In genomic region chr1:57376806-57377205, GRCm38 (mm10) we compare ENCODE assay signal across 8 mouse cellular contexts. TPM values are rescaled to one million over a fixed set of nuclear protein-coding genes. Genes with fewer than 3 reads are reported as not detected.
DNase-seq lines count a peak whose midpoint lies in the region; ATAC-seq and TF ChIP-seq lines count a peak whose summit lies in the region.

No protein-coding gene starts in this region.

- no peak for ATAC-seq in heart, postnatal 0 days (ENCODE audit: insufficient read depth, low read depth)
- peak; percentile 4 for ATAC-seq in inflammation-experienced regulatory T-cells, adult 6 months
- ATAC-seq in midbrain, embryonic 15.5 days (replicated peaks), result no peak

- TF ChIP-seq EP300 in heart, postnatal 0 days (IDR thresholded peaks at IDR 0.05; ENCODE audit: low read depth), result no peak

- H3K36me3 ChIP-seq in heart, postnatal 0 days (replicated peaks; ENCODE audit: control insufficient read depth, insufficient read depth, low read length), result no peaks in the 10 kb centered on the region
- H3K36me3 ChIP-seq in midbrain, embryonic 15.5 days (replicated peaks), result no peaks in the 10 kb centered on the region

- H3K4me3 ChIP-seq in heart, postnatal 0 days (ENCODE audit: low read depth, low read length), result peak overlapping the region; percentile 94
- no peak overlapping the region for H3K4me3 ChIP-seq in midbrain, embryonic 15.5 days

- H3K9me3 ChIP-seq in heart, postnatal 0 days (replicated peaks; ENCODE audit: control insufficient read depth, low read length), result no peaks in the 10 kb centered on the region
- H3K9me3 ChIP-seq in midbrain, embryonic 15.5 days, result no peaks in the 10 kb centered on the region

- 0 out of 2 replicates have a peak overlapping the region, but pooled peaks have one; percentile 71 for H3K9ac ChIP-seq in heart, postnatal 0 days (replicated peaks; ENCODE audit: low read depth, low read length)
- H3K9ac ChIP-seq in midbrain, embryonic 15.5 days, result no peak overlapping the region

- no peak overlapping the region for H3K27ac ChIP-seq in heart, postnatal 0 days (ENCODE audit: low read depth)
- no peak overlapping the region for H3K27ac ChIP-seq in midbrain, embryonic 15.5 days

- H3K4me2 ChIP-seq in heart, postnatal 0 days (ENCODE audit: low read depth, low read length), result peak overlapping the region; percentile 91
- H3K4me2 ChIP-seq in midbrain, embryonic 15.5 days, result peak overlapping the region; percentile 38

- peaks cover 7% of the 10 kb centered on the region; the same call in 1 of the 2 replicates for H3K4me1 ChIP-seq in heart, postnatal 0 days (ENCODE audit: control insufficient read depth, insufficient read depth)
- peaks cover 16% of the 10 kb centered on the region for H3K4me1 ChIP-seq in midbrain, embryonic 15.5 days

- TF ChIP-seq CTCF in heart, postnatal 0 days (IDR thresholded peaks at IDR 0.05; ENCODE audit: low read depth), result no peak

- no peak for DNase-seq in heart, postnatal 0 days (ENCODE audit: low spot score)
- DNase-seq in heart, adult 18-20 months, result no peak
- DNase-seq in c-Kit-positive CD71-positive TER-119-positive erythroid progenitor cells, embryonic 14.5 days (ENCODE audit: low spot score), result peak; percentile 50
- no peak for DNase-seq in gastrocnemius, adult 8-10 months (ENCODE audit: low spot score in 2 of 2)
- DNase-seq in embryo, embryonic 10.5 days (ENCODE audit: low spot score), result no peak
- DNase-seq in frontal cortex, postnatal 36 days (ENCODE audit: low spot score in 2 of 2), result no peak

- 45% methylated on average over 6 of the region's 6 CpGs for WGBS in heart, postnatal 0 days
- 66% methylated on average over 6 of the region's 6 CpGs for WGBS in midbrain, embryonic 15.5 days

- no peaks in the 10 kb centered on the region for H3K27me3 ChIP-seq in heart, postnatal 0 days (ENCODE audit: control insufficient read depth, insufficient read depth, low read length)
- H3K27me3 ChIP-seq in midbrain, embryonic 15.5 days (replicated peaks), result no peaks in the 10 kb centered on the region

RNA-seq across cellular contexts. Expression of gene 1700066M21Rik, which starts 0.6 kb away (rescaled TPM):
- total RNA-seq in heart, postnatal 0 days (2014; rRNA removed; ENCODE audit: low replicate concordance), result 4.8 and 12.8 TPM in 2 replicates
- polyA plus RNA-seq in heart, postnatal 0 days (2015; fragmentation: Nextera tagmentation; extraction: Ambion mirVana), result 5.2 and 5.8 TPM in 2 replicates
- total RNA-seq in heart, adult 18-20 months (2021), result 1 to 10 TPM; 2.8 to 3.2 TPM
- 1 to 10 TPM; 2.0 to 6.0 (median 3.3) TPM for polyA plus RNA-seq in inflammation-experienced regulatory T-cells, adult 6 months (2017; shearing (Covaris generic))
- 16.8 and 17.3 TPM in 2 replicates for polyA plus RNA-seq in midbrain, embryonic 15.5 days (2015; fragmentation: Nextera tagmentation; extraction: Ambion mirVana)
- 1 to 10 TPM; 2.0 to 4.1 (median 2.8) TPM for total RNA-seq in gastrocnemius, adult 8-10 months (2022)

RNA-seq across cellular contexts. Expression of gene Maip1, which starts 29.3 kb away (rescaled TPM):
- 7.7 TPM in 2 replicates for total RNA-seq in heart, postnatal 0 days (2014; rRNA removed; ENCODE audit: low replicate concordance)
- polyA plus RNA-seq in heart, postnatal 0 days (2015; fragmentation: Nextera tagmentation; extraction: Ambion mirVana), result 16.8 and 18.8 TPM in 2 replicates
- 10 to 100 TPM; 10.3 to 11.3 TPM for total RNA-seq in heart, adult 18-20 months (2021)
- polyA plus RNA-seq in inflammation-experienced regulatory T-cells, adult 6 months (2017; shearing (Covaris generic)), result 1 to 10 TPM; 7.9 to 8.7 (median 8.4) TPM
- 17.1 and 17.5 TPM in 2 replicates for polyA plus RNA-seq in midbrain, embryonic 15.5 days (2015; fragmentation: Nextera tagmentation; extraction: Ambion mirVana)
- total RNA-seq in gastrocnemius, adult 8-10 months (2022), result 1 to 10 TPM; 7.4 to 8.4 (median 8.0) TPM

RNA-seq across cellular contexts. Expression of gene Tyw5, which starts 30.1 kb away (rescaled TPM):
- total RNA-seq in heart, postnatal 0 days (2014; rRNA removed; ENCODE audit: low replicate concordance), result 18.9 and 37.9 TPM in 2 replicates
- polyA plus RNA-seq in heart, postnatal 0 days (2015; fragmentation: Nextera tagmentation; extraction: Ambion mirVana), result 11.5 and 13.0 TPM in 2 replicates
- total RNA-seq in heart, adult 18-20 months (2021), result 1 to 10 TPM; 5.1 to 5.8 TPM
- 10 to 100 TPM; 21.2 to 28.2 (median 22.6) TPM for polyA plus RNA-seq in inflammation-experienced regulatory T-cells, adult 6 months (2017; shearing (Covaris generic))
- polyA plus RNA-seq in midbrain, embryonic 15.5 days (2015; fragmentation: Nextera tagmentation; extraction: Ambion mirVana), result 21.0 and 22.8 TPM in 2 replicates
- 1 to 10 TPM; 1.6 to 4.3 (median 3.0) TPM for total RNA-seq in gastrocnemius, adult 8-10 months (2022)
